Mouse (Mus musculus) midbrain, embryonic 11.5 days (tissue): Measurements from ENCODE around the gene AC124502.3. TPM values are rescaled to one million over a fixed set of nuclear protein-coding genes. Genes with fewer than 3 reads are reported as not detected.
"Not testable (repeated sequence)": the region's sequence is repeated elsewhere in the genome, so short reads cannot be mapped to it uniquely, and the experiment has no call there.

Source experiments
- ATAC-seq: fragments of 200-750 bp; cut with Nextera tagmentation; 2 replicates; pipeline ENCODE4 v1.8.0; 2017; ENCODE audit warnings: moderate TSS enrichment, moderate library complexity; ENCODE audit not compliant: low FRiP score
- DNase-seq: peaks from one replicate; pipeline ENCODE4 v3.0.0; 2015; ENCODE audit warnings: low spot score; ENCODE audit errors: missing footprints
- H3K27ac ChIP-seq: fragments of 300-500 bp; sonication (generic); 2 replicates; pipeline ENCODE4 v1.5.1; 2014; ENCODE audit warnings: low read depth, low read length
- H3K27me3 ChIP-seq: fragments of 300-500 bp; sonication (generic); 2 replicates; pipeline ENCODE4 v1.6.1; 2014; ENCODE audit warnings: mild to moderate bottlenecking, low read length, moderate library complexity, mixed read lengths; ENCODE audit not compliant: control insufficient read depth, insufficient read depth
- H3K36me3 ChIP-seq: fragments of 300-500 bp; sonication (generic); 2 replicates; pipeline ENCODE4 v1.6.1; 2014; ENCODE audit warnings: mild to moderate bottlenecking, low read length, moderate library complexity, mixed read lengths; ENCODE audit not compliant: control insufficient read depth, insufficient read depth
- H3K4me1 ChIP-seq: fragments of 300-500 bp; sonication (generic); 2 replicates; pipeline ENCODE4 v1.6.1; 2014; ENCODE audit warnings: low read length; ENCODE audit not compliant: control insufficient read depth, insufficient read depth
- H3K4me2 ChIP-seq: fragments of 300-500 bp; sonication (generic); 2 replicates; pipeline ENCODE4 v1.6.1; 2014; ENCODE audit warnings: mild to moderate bottlenecking, moderate library complexity
- H3K4me3 ChIP-seq: fragments of 300-500 bp; sonication (generic); 2 replicates; pipeline ENCODE4 v1.5.1; 2014; ENCODE audit warnings: low read depth, low read length
- H3K9ac ChIP-seq: fragments of 300-500 bp; sonication (generic); 2 replicates; pipeline ENCODE4 v1.6.1; 2014; ENCODE audit warnings: low read length
- H3K9me3 ChIP-seq: fragments of 300-500 bp; sonication (generic); 2 replicates; pipeline ENCODE4 v1.6.1; 2016; ENCODE audit warnings: low read length; ENCODE audit not compliant: control insufficient read depth
- WGBS: fragments of 180-500 bp; shearing (Covaris S2); extraction: QIAGEN DNeasy Blood & Tissue Kit; methylation state at CpG from one replicate; pipeline ENCODE4 v1.1.7; 2014; 5-methylcytosine and 5-hydroxymethylcytosine counted together
- polyA plus RNA-seq: library from polyadenylated mRNA; unstranded; fragments of >200 nt; fragmentation: Nextera tagmentation; extraction: Ambion mirVana; gene quantifications from 2 replicates; pipeline ENCODE4 v1.2.1, GENCODE M21; 2014

AC124502.3 gene
- polyA plus RNA-seq, 1 experiment from 2014 or later, result 1.6 TPM

DNA sequence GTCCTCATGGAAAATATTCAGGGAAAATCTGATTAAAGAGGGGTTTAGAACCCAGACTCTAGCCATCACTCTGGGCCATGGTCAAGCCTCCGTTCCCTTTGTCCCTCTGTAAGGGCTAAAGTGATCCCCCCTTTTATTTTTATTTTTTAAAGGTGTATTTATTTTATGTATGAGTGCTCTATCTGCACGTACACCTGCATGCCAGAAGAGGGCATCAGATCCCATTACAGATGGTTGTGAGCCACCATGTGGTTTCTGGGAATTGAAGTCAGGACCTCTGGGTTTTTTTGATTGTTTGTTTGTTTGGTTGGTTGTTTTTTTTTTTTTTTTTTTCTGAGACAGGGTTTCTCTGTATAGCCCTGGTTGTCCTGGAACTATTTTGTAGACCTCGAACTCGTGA lies 47.8 kb downstream of the AC124502.3 start:
- H3K27ac ChIP-seq, H3K4me2 ChIP-seq, H3K4me3 ChIP-seq, DNase-seq, H3K9ac ChIP-seq, H3K36me3 ChIP-seq, ATAC-seq, H3K9me3 ChIP-seq: not testable (repeated sequence)
- peaks cover 22% of the 10 kb centered on the region for H3K4me1 ChIP-seq
- H3K27me3 ChIP-seq, result peaks cover 48% of the 10 kb centered on the region
- WGBS, result 59% methylated on average over 4 of the region's 4 CpGs

GRCm38 (mm10) chr19:5087884-5088728 lies 49.4 kb downstream of the AC124502.3 start, which contains the start of gene Yif1a:
Yif1a (plus strand) TSS chr19:5088538.
- WGBS, result under 1% methylated on average over 58 of the region's 58 CpGs
- Histone ChIP-seq H3K4me3 (peak within 1 kb of the TSS; percentile 86), H3K27ac (peak within 1 kb of the TSS; percentile 71), H3K4me2 (peak within 1 kb of the TSS; percentile 83), H3K27me3 (peaks cover 33% of the 10 kb centered on the region), H3K4me1 (peaks cover 22% of the 10 kb centered on the region), H3K9me3 (no peaks in the 10 kb centered on the region), H3K36me3 (peaks cover 2% of the 10 kb centered on the region; the same call in 1 of the 2 replicates), H3K9ac (peak within 1 kb of the TSS; percentile 72)
- peak; percentile 100 for DNase-seq
- ATAC-seq, result peak; percentile 91

- Histone ChIP-seq H3K4me3 (peak overlapping the region; percentile 86), H3K9ac (peak overlapping the region; percentile 72; the same call in 1 of the 2 replicates), H3K4me1 (peaks cover 26% of the 10 kb centered on the region), H3K4me2 (peak overlapping the region; percentile 83), H3K27ac (no peak overlapping the region), H3K27me3 (peaks cover 22% of the 10 kb centered on the region), H3K9me3 (no peaks in the 10 kb centered on the region), H3K36me3 (peaks cover 5% of the 10 kb centered on the region; the same call in 1 of the 2 replicates)
- DNase-seq (no peak), ATAC-seq (no peak)
- WGBS, result 86% methylated on average over 4 of the region's 4 CpGs
These were observed 50.6 kb downstream of the AC124502.3 start for GRCm38 (mm10) chr19:5089324-5089723.

DNA sequence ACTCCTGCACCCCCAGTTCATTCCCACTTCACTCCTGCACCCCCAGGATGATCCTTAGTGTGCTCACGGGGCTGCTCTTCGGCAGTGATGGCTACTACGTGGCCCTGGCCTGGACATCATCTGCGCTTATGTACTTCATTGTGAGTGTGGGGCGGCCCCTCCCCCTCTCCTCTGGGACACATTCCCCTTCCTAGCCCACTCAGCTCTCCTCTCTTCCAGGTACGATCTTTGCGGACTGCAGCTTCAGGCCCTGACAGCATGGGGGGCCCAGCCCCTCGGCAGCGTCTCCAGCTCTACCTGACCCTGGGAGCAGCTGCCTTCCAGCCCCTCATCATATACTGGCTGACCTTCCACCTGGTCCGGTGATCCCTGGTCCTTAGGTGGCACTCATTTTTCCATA lies 53.4 kb downstream of the AC124502.3 start:
- WGBS, result 89% methylated on average over 10 of the region's 10 CpGs
- no peak for ATAC-seq
- peaks cover 43% of the 10 kb centered on the region for H3K4me1 ChIP-seq
- no peak overlapping the region for H3K9ac ChIP-seq
- peaks cover 5% of the 10 kb centered on the region; the same call in 1 of the 2 replicates for H3K36me3 ChIP-seq
- H3K4me3 ChIP-seq, result no peak overlapping the region
- no peak overlapping the region for H3K4me2 ChIP-seq
- H3K27ac ChIP-seq, result no peak overlapping the region
- no peaks in the 10 kb centered on the region for H3K27me3 ChIP-seq
- DNase-seq, result no peak
- H3K9me3 ChIP-seq, result no peaks in the 10 kb centered on the region

GRCm38 (mm10) chr19:5093481-5094242 lies 55.0 kb downstream of the AC124502.3 start:
- no peaks in the 10 kb centered on the region for H3K9me3 ChIP-seq
- peak; percentile 1; the same call in 1 of the 2 replicates for ATAC-seq
- no peak overlapping the region for H3K4me3 ChIP-seq
- H3K9ac ChIP-seq, result no peak overlapping the region
- peaks cover 51% of the 10 kb centered on the region for H3K4me1 ChIP-seq
- WGBS, result 73% methylated on average over 12 of the region's 12 CpGs
- peak; percentile 87 for DNase-seq
- H3K27me3 ChIP-seq, result no peaks in the 10 kb centered on the region
- H3K27ac ChIP-seq, result no peak overlapping the region
- no peak overlapping the region for H3K4me2 ChIP-seq
- peaks cover 5% of the 10 kb centered on the region; the same call in 1 of the 2 replicates for H3K36me3 ChIP-seq

- H3K9me3 ChIP-seq, result no peaks in the 10 kb centered on the region
- H3K36me3 ChIP-seq, result peaks cover 5% of the 10 kb centered on the region; the same call in 1 of the 2 replicates
- no peak overlapping the region for H3K9ac ChIP-seq
- ATAC-seq, result peak; percentile 74
- H3K4me2 ChIP-seq, result peak overlapping the region; percentile 99
- WGBS, result under 1% methylated on average over 21 of the region's 21 CpGs
- no peaks in the 10 kb centered on the region for H3K27me3 ChIP-seq
- no peak overlapping the region for H3K27ac ChIP-seq
- H3K4me1 ChIP-seq, result peaks cover 51% of the 10 kb centered on the region
- H3K4me3 ChIP-seq, result peak overlapping the region; percentile 1; the same call in 1 of the 2 replicates
- peak; percentile 100 for DNase-seq
These were observed 55.5 kb downstream of the AC124502.3 start for GRCm38 (mm10) chr19:5094243-5094632.

DNA sequence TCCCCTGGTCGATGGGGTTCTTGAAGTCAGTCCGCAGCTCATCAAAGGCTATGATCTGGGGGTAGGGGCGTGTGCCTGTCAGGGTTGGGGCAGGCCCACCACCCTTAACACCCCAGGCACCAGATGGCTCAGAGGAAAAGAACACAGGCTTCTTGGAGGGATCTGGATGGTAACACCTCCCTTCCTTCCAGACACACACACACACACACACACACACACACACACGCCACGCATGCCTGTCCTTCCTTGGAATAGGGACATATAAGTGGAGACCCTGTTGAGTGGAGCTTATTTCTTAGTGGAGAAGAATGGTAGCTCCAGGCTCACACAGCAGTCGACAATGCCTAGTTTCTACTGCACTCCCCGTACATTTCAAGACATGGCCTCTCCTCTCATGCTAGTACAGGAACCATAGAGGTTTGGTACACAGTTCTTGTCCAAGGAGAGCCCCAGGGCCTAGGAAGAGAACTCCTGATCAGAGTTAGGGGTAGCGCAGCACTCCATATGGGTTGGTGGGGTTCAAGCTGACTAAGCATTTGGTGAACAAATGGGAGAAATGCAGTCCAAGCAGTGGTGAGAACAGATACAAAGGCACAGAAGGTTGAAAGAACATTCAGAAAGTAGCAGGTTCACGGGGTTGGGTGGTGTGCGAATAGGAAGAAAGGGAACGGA lies 56.2 kb downstream of the AC124502.3 start:
- WGBS, result 40% methylated on average over 11 of the region's 11 CpGs
- Histone ChIP-seq H3K36me3 (peaks cover 7% of the 10 kb centered on the region; the same call in 1 of the 2 replicates), H3K9me3 (no peaks in the 10 kb centered on the region), H3K4me2 (peak overlapping the region; percentile 99), H3K4me1 (peaks cover 48% of the 10 kb centered on the region), H3K27me3 (no peaks in the 10 kb centered on the region), H3K4me3 (peak overlapping the region; percentile 12; the same call in 1 of the 2 replicates), H3K27ac (no peak overlapping the region), H3K9ac (no peak overlapping the region)
- DNase-seq, result peak; percentile 90
- no peak for ATAC-seq

- peak overlapping the region; percentile 91 for H3K9ac ChIP-seq
- 14% methylated on average over 9 of the region's 9 CpGs for WGBS
These were observed 57.3 kb downstream of the AC124502.3 start for GRCm38 (mm10) chr19:5095887-5096474.

More at GRCm38 (mm10) chr19:5095887-5096474, 57.3 kb downstream of the AC124502.3 start:
- H3K9me3 ChIP-seq, result no peaks in the 10 kb centered on the region
- peaks cover 6% of the 10 kb centered on the region; the same call in 1 of the 2 replicates for H3K36me3 ChIP-seq
- H3K4me2 ChIP-seq, result peak overlapping the region; percentile 99
- DNase-seq (peak; percentile 90), ATAC-seq (no peak)
- no peaks in the 10 kb centered on the region for H3K27me3 ChIP-seq
- H3K27ac ChIP-seq, result peak overlapping the region; percentile 13; the same call in 1 of the 2 replicates
- H3K4me3 ChIP-seq, result peak overlapping the region; percentile 69; the same call in 1 of the 2 replicates
- H3K4me1 ChIP-seq, result peaks cover 48% of the 10 kb centered on the region
